Mouse (Mus musculus) kidney, postnatal 14 days (tissue): ENCODE results near the gene Ubtd1.

Source experiments
- DNase-seq: peaks from one replicate; pipeline ENCODE4 v3.0.0; 2022; ENCODE audit warnings: mixed read lengths

Ubtd1 gene

GRCm38 (mm10) chr19:41994023-41994422 lies 12.5 kb downstream of the Ubtd1 start:
- DNase-seq, result no peak

- no peak for DNase-seq
Measured at GRCm38 (mm10) chr19:41995483-41995882, 13.9 kb downstream of the Ubtd1 start.

- DNase-seq, result no peak
Measured at GRCm38 (mm10) chr19:41997090-41997489, 15.5 kb downstream of the Ubtd1 start.

- DNase-seq, result no peak
Measured at GRCm38 (mm10) chr19:41998770-41999548, 17.4 kb downstream of the Ubtd1 start.

- DNase-seq, result no peak
Measured at GRCm38 (mm10) chr19:41999688-42000283, 18.2 kb downstream of the Ubtd1 start.

GRCm38 (mm10) chr19:42000446-42000958 lies 18.9 kb downstream of the Ubtd1 start:
- DNase-seq, result peak; percentile 53

- DNase-seq, result no peak
Measured at GRCm38 (mm10) chr19:42001253-42001980, 19.9 kb downstream of the Ubtd1 start.

GRCm38 (mm10) chr19:42004258-42004657 lies 22.7 kb downstream of the Ubtd1 start:
- no peak for DNase-seq

- DNase-seq, result no peak
Measured at GRCm38 (mm10) chr19:42005616-42006015, 24.1 kb downstream of the Ubtd1 start.

GRCm38 (mm10) chr19:42006568-42006967 lies 25.0 kb downstream of the Ubtd1 start:
- DNase-seq, result no peak

- DNase-seq, result no peak
Measured at GRCm38 (mm10) chr19:42008586-42008985, 27.0 kb downstream of the Ubtd1 start.

GRCm38 (mm10) chr19:42009067-42009466 lies 27.5 kb downstream of the Ubtd1 start:
- no peak for DNase-seq

- DNase-seq, result no peak
Measured at GRCm38 (mm10) chr19:42010436-42010835, 28.9 kb downstream of the Ubtd1 start.

- no peak for DNase-seq
Measured at GRCm38 (mm10) chr19:42011123-42011522, 29.6 kb downstream of the Ubtd1 start.

- no peak for DNase-seq
Measured at GRCm38 (mm10) chr19:42014231-42014825, 32.8 kb downstream of the Ubtd1 start.

- no peak for DNase-seq
Measured at GRCm38 (mm10) chr19:42015001-42015400, 33.4 kb downstream of the Ubtd1 start.

- DNase-seq, result no peak
Measured at GRCm38 (mm10) chr19:42016251-42016650, 34.7 kb downstream of the Ubtd1 start.

- no peak for DNase-seq
Measured at GRCm38 (mm10) chr19:42016840-42017239, 35.3 kb downstream of the Ubtd1 start.

GRCm38 (mm10) chr19:42017399-42018247 lies 36.1 kb downstream of the Ubtd1 start:
- peak; percentile 68 for DNase-seq

GRCm38 (mm10) chr19:42019011-42019522 lies 37.5 kb downstream of the Ubtd1 start:
- DNase-seq, result no peak

- DNase-seq, result no peak
Measured at GRCm38 (mm10) chr19:42021681-42022541, 40.3 kb downstream of the Ubtd1 start.
